Mouse (Mus musculus): ENCODE results near the gene Klf5. TPM values are rescaled to one million over a fixed set of nuclear protein-coding genes. Genes with fewer than 3 reads are reported as not detected.

Gene Klf5
- polyA plus RNA-seq, 1 experiment from 2014 or later: 2.0 TPM

GRCm38 (mm10) chr14:99292176-99292575, 6.3 kb upstream of the Klf5 start:
- no peaks in the 10 kb centered on the region for H3K27me3 ChIP-seq
- no peak overlapping the region for H3K9ac ChIP-seq
- H3K27ac ChIP-seq: no peak overlapping the region
- no peak overlapping the region for H3K4me3 ChIP-seq (replicated peaks)
- no peak for ATAC-seq (ENCODE audit: low FRiP score)
- 94% methylated on average over 5 of the region's 5 CpGs for WGBS
- H3K4me2 ChIP-seq: no peak overlapping the region
- H3K9me3 ChIP-seq: no peaks in the 10 kb centered on the region
- H3K4me1 ChIP-seq: no peaks in the 10 kb centered on the region
- H3K36me3 ChIP-seq (replicated peaks): no peaks in the 10 kb centered on the region

DNA sequence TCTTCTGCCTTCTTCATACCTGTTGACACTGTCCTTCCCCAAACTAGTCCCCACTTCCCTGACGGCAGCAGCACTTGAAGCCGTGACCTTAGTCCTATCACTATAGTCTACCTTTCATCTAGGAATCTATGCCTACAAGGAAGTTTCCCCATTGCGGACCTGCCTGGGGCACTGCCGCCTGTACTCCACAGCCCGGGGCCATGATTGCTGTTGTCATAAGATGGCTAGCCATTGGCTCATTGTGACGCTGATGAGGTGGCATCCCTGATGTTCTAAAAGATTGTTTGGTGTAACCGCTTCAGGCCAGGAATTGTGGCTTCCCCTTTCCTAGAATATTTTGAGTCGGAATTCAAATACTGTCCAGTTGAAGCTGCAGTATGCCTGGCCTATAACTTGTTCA, 4.1 kb upstream of the Klf5 start:
- Histone ChIP-seq H3K4me2 (no peak overlapping the region), H3K9me3 (no peaks in the 10 kb centered on the region)
- WGBS: 92% methylated on average over 8 of the region's 8 CpGs

GRCm38 (mm10) chr14:99295606-99296341, 2.7 kb upstream of the Klf5 start:
- no peak overlapping the region for H3K27ac ChIP-seq
- no peak overlapping the region for H3K4me2 ChIP-seq
- H3K9ac ChIP-seq: no peak overlapping the region
- peaks cover 25% of the 10 kb centered on the region for H3K27me3 ChIP-seq
- WGBS: 59% methylated on average over 15 of the region's 15 CpGs
- no peaks in the 10 kb centered on the region for H3K36me3 ChIP-seq (replicated peaks)
- H3K4me1 ChIP-seq: peaks cover 10% of the 10 kb centered on the region
- H3K4me3 ChIP-seq (replicated peaks): no peak overlapping the region
- no peak for ATAC-seq (ENCODE audit: low FRiP score)
- no peaks in the 10 kb centered on the region for H3K9me3 ChIP-seq

More for the DNA sequence above, 4.1 kb upstream of the Klf5 start:
- no peaks in the 10 kb centered on the region for H3K36me3 ChIP-seq (replicated peaks)
- no peak overlapping the region for H3K9ac ChIP-seq
- H3K4me1 ChIP-seq: peaks cover 4% of the 10 kb centered on the region
- no peak for ATAC-seq (ENCODE audit: low FRiP score)
- H3K4me3 ChIP-seq (replicated peaks): no peak overlapping the region
- H3K27me3 ChIP-seq: peaks cover 14% of the 10 kb centered on the region
- no peak overlapping the region for H3K27ac ChIP-seq

DNA sequence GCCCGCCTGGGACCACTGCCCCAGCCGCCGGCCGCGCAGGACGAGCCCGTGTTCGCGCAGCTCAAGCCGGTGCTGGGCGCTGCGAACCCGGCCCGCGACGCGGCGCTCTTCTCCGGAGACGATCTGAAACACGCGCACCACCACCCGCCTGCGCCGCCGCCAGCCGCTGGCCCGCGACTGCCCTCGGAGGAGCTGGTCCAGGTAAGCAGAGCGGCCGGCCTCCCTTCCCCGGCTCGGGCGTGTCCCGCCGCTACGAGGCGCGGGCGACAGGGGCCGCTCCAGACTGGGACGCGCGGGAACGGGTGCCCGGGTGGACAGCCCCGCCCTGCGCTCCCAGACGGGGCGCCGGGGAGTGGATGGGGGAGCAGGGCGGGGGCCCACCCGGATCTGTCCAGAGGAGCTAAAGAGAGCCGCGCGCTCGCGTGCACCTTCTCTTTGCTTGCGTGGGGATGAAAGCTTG, 561 bp downstream of the Klf5 start:
- Histone ChIP-seq H3K9ac (peak overlapping the region; percentile 65), H3K4me2 (peak overlapping the region; percentile 96), H3K4me3 (replicated peaks) (peak overlapping the region; percentile 70), H3K27me3 (peaks cover 38% of the 10 kb centered on the region), H3K36me3 (replicated peaks) (no peaks in the 10 kb centered on the region), H3K4me1 (peaks cover 10% of the 10 kb centered on the region), H3K9me3 (no peaks in the 10 kb centered on the region), H3K27ac (no peak overlapping the region)
- WGBS: 1% methylated on average over 60 of the region's 60 CpGs
- peak; percentile 85 for ATAC-seq (ENCODE audit: low FRiP score)

- H3K9me3 ChIP-seq: no peaks in the 10 kb centered on the region
- peak overlapping the region; percentile 65; the same call in 1 of the 2 replicates for H3K9ac ChIP-seq
- peak overlapping the region; percentile 96 for H3K4me2 ChIP-seq
- peak overlapping the region; percentile 70 for H3K4me3 ChIP-seq (replicated peaks)
- peaks cover 38% of the 10 kb centered on the region for H3K27me3 ChIP-seq
- no peaks in the 10 kb centered on the region for H3K36me3 ChIP-seq (replicated peaks)
- H3K4me1 ChIP-seq: peaks cover 15% of the 10 kb centered on the region
- ATAC-seq (ENCODE audit: low FRiP score): no peak
- no peak overlapping the region for H3K27ac ChIP-seq
- 7% methylated on average over 21 of the region's 21 CpGs for WGBS
Measured at GRCm38 (mm10) chr14:99299701-99300191, 1.3 kb downstream of the Klf5 start.

DNA sequence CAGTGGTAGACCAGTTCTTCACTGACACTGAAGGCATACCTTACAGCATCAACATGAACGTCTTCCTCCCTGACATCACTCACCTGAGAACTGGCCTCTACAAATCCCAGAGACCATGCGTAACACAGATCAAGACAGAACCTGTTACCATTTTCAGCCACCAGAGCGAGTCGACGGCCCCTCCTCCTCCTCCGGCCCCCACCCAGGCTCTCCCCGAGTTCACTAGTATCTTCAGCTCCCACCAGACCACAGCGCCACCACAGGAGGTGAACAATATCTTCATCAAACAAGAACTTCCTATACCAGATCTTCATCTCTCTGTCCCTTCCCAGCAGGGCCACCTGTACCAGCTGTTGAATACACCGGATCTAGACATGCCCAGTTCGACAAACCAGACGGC, 3.0 kb downstream of the Klf5 start:
- 69% methylated on average over 11 of the region's 11 CpGs for WGBS

DNA sequence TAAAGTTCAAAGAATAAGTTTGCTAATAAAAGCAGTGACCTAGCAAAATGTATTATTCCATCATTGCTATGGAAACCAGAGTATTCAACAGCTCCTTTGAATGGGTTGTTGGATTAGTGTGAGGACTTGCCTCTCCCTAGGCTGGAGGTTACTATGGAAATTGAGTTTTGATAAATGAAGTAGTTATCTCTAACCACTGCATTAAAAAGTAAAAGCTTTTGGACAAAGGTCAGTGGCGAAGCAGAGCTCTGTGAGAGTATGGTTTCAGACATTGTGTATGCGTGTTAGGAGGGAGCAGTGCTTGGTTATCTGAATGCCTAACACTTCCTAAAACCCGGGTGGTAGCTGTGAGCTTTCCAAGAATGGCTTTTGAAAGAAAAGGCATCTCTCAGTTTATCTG, 5.9 kb downstream of the Klf5 start:
- ATAC-seq (ENCODE audit: low FRiP score): no peak
- H3K4me3 ChIP-seq (replicated peaks): no peak overlapping the region
- 32% methylated on average over 3 of the region's 3 CpGs for whole genome bisulfite sequencing

More for the DNA sequence above, 3.0 kb downstream of the Klf5 start:
- no peak for ATAC-seq (ENCODE audit: low FRiP score)
- peaks cover 38% of the 10 kb centered on the region for H3K27me3 ChIP-seq
- no peak overlapping the region for H3K4me3 ChIP-seq (replicated peaks)
- H3K36me3 ChIP-seq (replicated peaks): no peaks in the 10 kb centered on the region
- H3K27ac ChIP-seq: no peak overlapping the region
- no peaks in the 10 kb centered on the region for H3K9me3 ChIP-seq
- no peak overlapping the region for H3K9ac ChIP-seq
- peaks cover 19% of the 10 kb centered on the region for H3K4me1 ChIP-seq
- no peak overlapping the region for H3K4me2 ChIP-seq

GRCm38 (mm10) chr14:99304997-99305792, 6.7 kb downstream of the Klf5 start:
- H3K9ac ChIP-seq: no peak overlapping the region
- H3K4me2 ChIP-seq: no peak overlapping the region
- no peak for ATAC-seq (ENCODE audit: low FRiP score)
- H3K27ac ChIP-seq: no peak overlapping the region
- H3K4me3 ChIP-seq (replicated peaks): no peak overlapping the region
- H3K4me1 ChIP-seq: peaks cover 9% of the 10 kb centered on the region; the same call in 1 of the 2 replicates
- peaks cover 19% of the 10 kb centered on the region for H3K27me3 ChIP-seq
- 82% methylated on average over 12 of the region's 12 CpGs for WGBS
- no peaks in the 10 kb centered on the region for H3K9me3 ChIP-seq
- H3K36me3 ChIP-seq (replicated peaks): no peaks in the 10 kb centered on the region

More for the DNA sequence above, 5.9 kb downstream of the Klf5 start:
- H3K27ac ChIP-seq: no peak overlapping the region
- H3K4me1 ChIP-seq: peaks cover 15% of the 10 kb centered on the region
- no peaks in the 10 kb centered on the region for H3K36me3 ChIP-seq (replicated peaks)
- no peaks in the 10 kb centered on the region for H3K9me3 ChIP-seq
- no peak overlapping the region for H3K9ac ChIP-seq
- H3K4me2 ChIP-seq: no peak overlapping the region
- H3K27me3 ChIP-seq: peaks cover 25% of the 10 kb centered on the region

DNA sequence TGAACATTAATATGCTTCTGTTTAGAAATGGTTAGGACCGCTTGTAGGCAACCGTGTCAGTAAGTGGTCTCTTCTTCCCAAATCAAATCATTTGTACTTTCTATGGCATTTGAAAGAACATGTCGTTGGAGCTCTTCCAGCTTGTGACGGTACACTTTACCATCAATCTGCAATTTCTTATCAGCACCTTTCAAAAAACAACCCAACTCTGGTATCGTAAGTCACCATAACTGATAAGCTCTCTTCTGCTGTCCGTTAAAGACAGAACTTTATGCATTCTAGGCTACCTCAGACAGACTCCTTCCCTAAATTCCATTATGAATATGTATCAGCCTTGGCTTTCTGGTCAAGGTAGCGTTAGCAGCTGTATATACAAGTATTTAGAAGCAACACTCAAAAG, 7.9 kb downstream of the Klf5 start:
- no peak overlapping the region for H3K4me3 ChIP-seq (replicated peaks)
- no peak for ATAC-seq (ENCODE audit: low FRiP score)
- peaks cover 7% of the 10 kb centered on the region for H3K27me3 ChIP-seq
- no peak overlapping the region for H3K9ac ChIP-seq
- 93% methylated on average over 7 of the region's 7 CpGs for WGBS
- no peak overlapping the region for H3K27ac ChIP-seq
- no peak overlapping the region for H3K4me2 ChIP-seq
- H3K36me3 ChIP-seq (replicated peaks): no peaks in the 10 kb centered on the region
- no peaks in the 10 kb centered on the region for H3K9me3 ChIP-seq
- H3K4me1 ChIP-seq: peaks cover 9% of the 10 kb centered on the region; the same call in 1 of the 2 replicates

DNA sequence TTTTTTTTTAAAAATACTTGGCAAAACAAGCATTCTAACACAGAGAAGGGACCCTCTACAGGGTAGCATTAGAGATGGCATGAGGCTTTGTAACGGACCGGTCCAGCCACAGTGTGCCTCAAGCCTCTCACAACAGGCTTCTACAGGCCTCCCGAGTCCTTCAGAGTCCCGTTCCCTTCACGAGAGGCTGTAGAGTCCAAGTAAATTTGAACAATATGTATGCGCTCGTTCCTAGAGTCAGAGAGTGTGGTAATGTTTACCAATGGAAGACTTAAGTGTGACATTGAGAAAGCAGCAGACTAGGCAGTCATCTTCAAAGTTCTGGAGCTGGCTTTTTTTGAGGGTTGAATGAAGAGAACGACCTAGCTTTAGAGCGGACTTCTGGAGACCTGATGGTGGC, 11.1 kb downstream of the Klf5 start:
- no peak overlapping the region for H3K4me3 ChIP-seq (replicated peaks)
- no peak for ATAC-seq (ENCODE audit: low FRiP score)
- peaks cover 5% of the 10 kb centered on the region for H3K9me3 ChIP-seq
- H3K27me3 ChIP-seq: no peaks in the 10 kb centered on the region
- no peak overlapping the region for H3K9ac ChIP-seq
- no peaks in the 10 kb centered on the region for H3K36me3 ChIP-seq (replicated peaks)
- H3K4me2 ChIP-seq: no peak overlapping the region
- no peak overlapping the region for H3K27ac ChIP-seq
- peaks cover 5% of the 10 kb centered on the region; the same call in 1 of the 2 replicates for H3K4me1 ChIP-seq
- WGBS: 84% methylated on average over 9 of the region's 9 CpGs

DNA sequence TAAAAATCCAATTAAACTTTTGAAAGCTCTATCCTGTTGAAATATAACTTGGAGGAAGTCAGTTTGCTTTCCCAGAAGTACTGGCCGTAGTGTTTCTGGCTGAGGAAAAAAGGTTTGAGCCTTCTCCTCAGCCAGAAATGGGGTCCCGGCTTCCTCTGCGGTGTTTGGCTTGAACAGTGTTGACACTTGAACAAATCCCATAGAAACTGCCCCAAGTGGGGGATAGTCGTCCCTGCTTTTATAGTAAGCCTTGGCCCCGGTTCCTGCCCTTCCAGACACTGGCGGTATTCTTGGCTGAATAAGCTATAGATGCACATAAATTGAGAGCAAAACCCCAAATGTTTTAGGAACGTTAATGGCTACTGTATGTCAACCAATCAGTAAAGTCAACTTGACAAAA, 11.9 kb downstream of the Klf5 start:
- Histone ChIP-seq H3K9me3 (peaks cover 5% of the 10 kb centered on the region), H3K4me1 (no peaks in the 10 kb centered on the region), H3K27ac (no peak overlapping the region), H3K4me2 (no peak overlapping the region), H3K27me3 (no peaks in the 10 kb centered on the region), H3K9ac (no peak overlapping the region), H3K4me3 (replicated peaks) (no peak overlapping the region), H3K36me3 (replicated peaks) (no peaks in the 10 kb centered on the region)
- no peak for ATAC-seq (ENCODE audit: low FRiP score)
- 75% methylated on average over 7 of the region's 7 CpGs for WGBS

DNA sequence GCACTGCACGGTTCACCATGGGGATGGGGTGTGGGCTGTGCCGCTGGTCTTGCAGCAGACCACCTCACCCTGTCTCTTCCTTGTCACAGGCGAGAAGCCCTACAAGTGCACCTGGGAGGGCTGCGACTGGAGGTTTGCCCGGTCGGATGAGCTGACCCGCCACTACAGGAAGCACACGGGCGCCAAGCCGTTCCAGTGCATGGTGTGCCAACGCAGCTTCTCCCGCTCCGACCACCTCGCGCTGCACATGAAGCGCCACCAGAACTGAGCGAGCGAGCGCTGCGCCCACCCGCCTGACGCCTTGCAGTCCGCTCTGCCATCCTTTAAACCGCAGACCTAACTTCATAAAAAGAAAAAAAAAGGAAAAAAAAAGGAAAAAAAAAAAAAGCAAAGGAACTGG, 14.6 kb downstream of the Klf5 start:
- no peak for ATAC-seq (ENCODE audit: low FRiP score)
- H3K9ac ChIP-seq: no peak overlapping the region
- H3K9me3 ChIP-seq: peaks cover 5% of the 10 kb centered on the region
- no peak overlapping the region for H3K4me2 ChIP-seq
- H3K27me3 ChIP-seq: no peaks in the 10 kb centered on the region
- H3K4me3 ChIP-seq (replicated peaks): no peak overlapping the region
- WGBS: 92% methylated on average over 24 of the region's 24 CpGs
- H3K36me3 ChIP-seq (replicated peaks): no peaks in the 10 kb centered on the region
- H3K27ac ChIP-seq: no peak overlapping the region
- H3K4me1 ChIP-seq: no peaks in the 10 kb centered on the region

Measured in forebrain, embryonic 12.5 days (tissue).